Mouse (Mus musculus): ENCODE results near the gene Fam163a.
A peak's percentile ranks its signal among the peaks of the same experiment; 100 is the strongest.

Gene Fam163a

GRCm38 (mm10) chr1:156197588-156197987 lies 7.2 kb downstream of the Fam163a start:
- no peak for DNase-seq

GRCm38 (mm10) chr1:156193292-156193691 lies 11.5 kb downstream of the Fam163a start:
- DNase-seq, result no peak

- DNase-seq, result no peak
Measured at GRCm38 (mm10) chr1:156192853-156193252, 12.0 kb downstream of the Fam163a start.

- no peak for DNase-seq
Measured at GRCm38 (mm10) chr1:156186646-156187045, 18.2 kb downstream of the Fam163a start.

GRCm38 (mm10) chr1:156184158-156184571 lies 20.7 kb downstream of the Fam163a start:
- DNase-seq, result no peak

GRCm38 (mm10) chr1:156183176-156183958 lies 21.5 kb downstream of the Fam163a start:
- no peak for DNase-seq

GRCm38 (mm10) chr1:156179875-156180274 lies 25.0 kb downstream of the Fam163a start:
- DNase-seq, result no peak

GRCm38 (mm10) chr1:156168737-156169136 lies 36.1 kb downstream of the Fam163a start:
- DNase-seq, result peak; percentile 24

GRCm38 (mm10) chr1:156116770-156117169 lies 88.1 kb downstream of the Fam163a start:
- no peak for DNase-seq

- no peak for DNase-seq
Measured at GRCm38 (mm10) chr1:156113884-156114499, 90.8 kb downstream of the Fam163a start.

- DNase-seq, result no peak
Measured at GRCm38 (mm10) chr1:156112142-156112541, 92.7 kb downstream of the Fam163a start.

- DNase-seq, result no peak
Measured at GRCm38 (mm10) chr1:156111728-156112127, 93.1 kb downstream of the Fam163a start.

- no peak for DNase-seq
Measured at GRCm38 (mm10) chr1:156111090-156111489, 93.7 kb downstream of the Fam163a start.

- no peak for DNase-seq
Measured at GRCm38 (mm10) chr1:156108400-156108799, 96.4 kb downstream of the Fam163a start.

- DNase-seq, result no peak
Measured at GRCm38 (mm10) chr1:156107424-156107823, 97.4 kb downstream of the Fam163a start.

GRCm38 (mm10) chr1:156105381-156105780 lies 99.4 kb downstream of the Fam163a start:
- no peak for DNase-seq

GRCm38 (mm10) chr1:156103763-156104162 lies 101.1 kb downstream of the Fam163a start:
- no peak for DNase-seq

GRCm38 (mm10) chr1:156091811-156092210 lies 113.0 kb downstream of the Fam163a start:
- no peak for DNase-seq

- no peak for DNase-seq
Measured at GRCm38 (mm10) chr1:156090042-156090441, 114.8 kb downstream of the Fam163a start.

GRCm38 (mm10) chr1:156089561-156089960 lies 115.3 kb downstream of the Fam163a start:
- no peak for DNase-seq

- no peak for DNase-seq
Measured at GRCm38 (mm10) chr1:156087586-156087985, 117.2 kb downstream of the Fam163a start.

GRCm38 (mm10) chr1:156085770-156086169 lies 119.1 kb downstream of the Fam163a start:
- peak; percentile 27 for DNase-seq

- no peak for DNase-seq
Measured at GRCm38 (mm10) chr1:156084603-156085002, 120.2 kb downstream of the Fam163a start.

- no peak for DNase-seq
Measured at GRCm38 (mm10) chr1:156077655-156078054, 127.2 kb downstream of the Fam163a start.

All from lung, postnatal 14 days (tissue).